Mouse (Mus musculus) neural tube, embryonic 11.5 days (tissue): ENCODE measurements around the gene Kmt5b. TPM values are rescaled to one million over a fixed set of nuclear protein-coding genes. Genes with fewer than 3 reads are reported as not detected.

Experiments
- ATAC-seq: fragments of 200-750 bp; cut with Nextera tagmentation; 2 replicates; pipeline ENCODE4 v1.8.0; 2017; ENCODE audit warnings: moderate number of reproducible peaks, mild to moderate bottlenecking, moderate TSS enrichment, moderate library complexity; ENCODE audit not compliant: insufficient read depth, low FRiP score, low TSS enrichment
- DNase-seq: peaks from one replicate; pipeline ENCODE4 v3.0.0-alpha.2; 2015; ENCODE audit warnings: low spot score
- H3K27ac ChIP-seq: fragments of 300-500 bp; sonication (generic); 2 replicates; pipeline ENCODE4 v1.5.1; 2014; ENCODE audit warnings: low read depth, mild to moderate bottlenecking, low read length
- H3K27me3 ChIP-seq: fragments of 300-500 bp; sonication (generic); 2 replicates; pipeline ENCODE4 v1.6.1; 2014; ENCODE audit warnings: mild to moderate bottlenecking, low read length, mixed read lengths; ENCODE audit not compliant: control insufficient read depth, insufficient read depth
- H3K36me3 ChIP-seq: fragments of 300-500 bp; sonication (generic); 2 replicates; pipeline ENCODE4 v1.6.1; 2014; ENCODE audit warnings: mild to moderate bottlenecking, low read length, moderate library complexity, mixed read lengths; ENCODE audit not compliant: control insufficient read depth, insufficient read depth
- H3K4me1 ChIP-seq: fragments of 300-500 bp; sonication (generic); 2 replicates; pipeline ENCODE4 v1.6.1; 2014; ENCODE audit warnings: low read length, mixed read lengths; ENCODE audit not compliant: control insufficient read depth, insufficient read depth
- H3K4me2 ChIP-seq: fragments of 300-500 bp; sonication (generic); 2 replicates; pipeline ENCODE4 v1.6.1; 2014; ENCODE audit warnings: low read depth, mild to moderate bottlenecking, moderate library complexity
- H3K4me3 ChIP-seq: fragments of 300-500 bp; sonication (generic); 2 replicates; pipeline ENCODE4 v1.5.1; 2014; ENCODE audit warnings: low read depth, low read length
- H3K9ac ChIP-seq: fragments of 300-500 bp; sonication (generic); 2 replicates; pipeline ENCODE4 v1.6.1; 2014; ENCODE audit warnings: mild to moderate bottlenecking, low read length
- H3K9me3 ChIP-seq: fragments of 300-500 bp; sonication (generic); 2 replicates; pipeline ENCODE4 v1.6.1; 2016; ENCODE audit warnings: low read length; ENCODE audit not compliant: control insufficient read depth
- WGBS: fragments of 180-500 bp; shearing (Covaris S2); extraction: QIAGEN DNeasy Blood & Tissue Kit; methylation state at CpG from one replicate; pipeline ENCODE4 v1.1.7; 2014; 5-methylcytosine and 5-hydroxymethylcytosine counted together
- polyA plus RNA-seq: library from polyadenylated mRNA; unstranded; fragments of >200 nt; fragmentation: Nextera tagmentation; extraction: Ambion mirVana; gene quantifications from 2 replicates; pipeline ENCODE4 v1.2.1, GENCODE M21; 2014

The Kmt5b gene
- polyA plus RNA-seq, 1 experiment from 2014 or later: 42.0 TPM

GRCm38 (mm10) chr19:3736001-3736400 lies 31.2 kb upstream of the Kmt5b start:
- no peak for ATAC-seq
- no peaks in the 10 kb centered on the region for H3K36me3 ChIP-seq
- WGBS: 91% methylated on average over 3 of the region's 3 CpGs
- H3K4me3 ChIP-seq: no peak overlapping the region
- no peaks in the 10 kb centered on the region for H3K4me1 ChIP-seq
- no peak overlapping the region for H3K4me2 ChIP-seq
- DNase-seq: no peak
- H3K9me3 ChIP-seq: no peaks in the 10 kb centered on the region
- H3K9ac ChIP-seq: no peak overlapping the region
- no peak overlapping the region for H3K27ac ChIP-seq
- no peaks in the 10 kb centered on the region for H3K27me3 ChIP-seq

GRCm38 (mm10) chr19:3739650-3740049 lies 27.6 kb upstream of the Kmt5b start:
- WGBS: 93% methylated on average over 7 of the region's 7 CpGs
- DNase-seq: no peak
- Histone ChIP-seq H3K4me1 (no peaks in the 10 kb centered on the region), H3K36me3 (no peaks in the 10 kb centered on the region), H3K9me3 (no peaks in the 10 kb centered on the region), H3K27me3 (no peaks in the 10 kb centered on the region), H3K27ac (no peak overlapping the region), H3K4me3 (no peak overlapping the region), H3K4me2 (no peak overlapping the region), H3K9ac (no peak overlapping the region)
- ATAC-seq: no peak

GRCm38 (mm10) chr19:3742716-3743115 lies 24.5 kb upstream of the Kmt5b start:
- ATAC-seq (no peak), DNase-seq (peak; percentile 34)
- Histone ChIP-seq H3K4me3 (no peak overlapping the region), H3K27me3 (no peaks in the 10 kb centered on the region), H3K4me1 (no peaks in the 10 kb centered on the region), H3K4me2 (no peak overlapping the region), H3K9me3 (no peaks in the 10 kb centered on the region), H3K9ac (no peak overlapping the region), H3K27ac (no peak overlapping the region), H3K36me3 (no peaks in the 10 kb centered on the region)
- WGBS: 58% methylated on average over 4 of the region's 4 CpGs

- H3K36me3 ChIP-seq: no peaks in the 10 kb centered on the region
- ATAC-seq: no peak
- H3K4me1 ChIP-seq: no peaks in the 10 kb centered on the region
- no peak overlapping the region for H3K27ac ChIP-seq
- WGBS: 89% methylated on average over 7 of the region's 7 CpGs
- H3K4me2 ChIP-seq: no peak overlapping the region
- no peak overlapping the region for H3K4me3 ChIP-seq
- H3K9me3 ChIP-seq: 0 out of 2 replicates have a peak, but pooled peaks cover under 1% of the 10 kb centered on the region
- no peak for DNase-seq
- no peak overlapping the region for H3K9ac ChIP-seq
- no peaks in the 10 kb centered on the region for H3K27me3 ChIP-seq
Observed at GRCm38 (mm10) chr19:3743362-3743761, 23.9 kb upstream of the Kmt5b start.

GRCm38 (mm10) chr19:3743851-3744512 lies 23.2 kb upstream of the Kmt5b start:
- Histone ChIP-seq H3K27ac (peak overlapping the region; percentile 56), H3K4me1 (no peaks in the 10 kb centered on the region), H3K9ac (peak overlapping the region; percentile 81), H3K27me3 (no peaks in the 10 kb centered on the region), H3K36me3 (no peaks in the 10 kb centered on the region), H3K9me3 (0 out of 2 replicates have a peak, but pooled peaks cover 3% of the 10 kb centered on the region), H3K4me2 (peak overlapping the region; percentile 77), H3K4me3 (peak overlapping the region; percentile 44)
- DNase-seq (peak; percentile 72), ATAC-seq (no peak)
- 7% methylated on average over 13 of the region's 13 CpGs for WGBS

- no peaks in the 10 kb centered on the region for H3K36me3 ChIP-seq
- no peak for DNase-seq
- no peaks in the 10 kb centered on the region for H3K27me3 ChIP-seq
- H3K9me3 ChIP-seq: 0 out of 2 replicates have a peak, but pooled peaks cover 3% of the 10 kb centered on the region
- no peak overlapping the region for H3K4me3 ChIP-seq
- H3K4me2 ChIP-seq: no peak overlapping the region
- no peak overlapping the region for H3K9ac ChIP-seq
- no peak overlapping the region for H3K27ac ChIP-seq
- no peaks in the 10 kb centered on the region for H3K4me1 ChIP-seq
- no peak for ATAC-seq
- WGBS: 59% methylated on average over 8 of the region's 8 CpGs
Observed at GRCm38 (mm10) chr19:3752621-3753239, 14.5 kb upstream of the Kmt5b start.

- H3K9me3 ChIP-seq: 0 out of 2 replicates have a peak, but pooled peaks cover 3% of the 10 kb centered on the region
- no peak overlapping the region for H3K27ac ChIP-seq
- ATAC-seq (no peak), DNase-seq (no peak)
- no peak overlapping the region for H3K4me2 ChIP-seq
- no peaks in the 10 kb centered on the region for H3K36me3 ChIP-seq
- H3K4me1 ChIP-seq: no peaks in the 10 kb centered on the region
- no peaks in the 10 kb centered on the region for H3K27me3 ChIP-seq
- H3K9ac ChIP-seq: no peak overlapping the region
- 94% methylated on average over 1 of the region's 1 CpGs for WGBS
- no peak overlapping the region for H3K4me3 ChIP-seq
Observed at GRCm38 (mm10) chr19:3753240-3753633, 14.0 kb upstream of the Kmt5b start.

GRCm38 (mm10) chr19:3753738-3754137 lies 13.5 kb upstream of the Kmt5b start:
- Histone ChIP-seq H3K4me2 (no peak overlapping the region), H3K27me3 (no peaks in the 10 kb centered on the region), H3K27ac (no peak overlapping the region), H3K4me3 (no peak overlapping the region), H3K9ac (no peak overlapping the region), H3K4me1 (no peaks in the 10 kb centered on the region), H3K36me3 (no peaks in the 10 kb centered on the region), H3K9me3 (no peaks in the 10 kb centered on the region)
- WGBS: 62% methylated on average over 8 of the region's 8 CpGs
- ATAC-seq (no peak), DNase-seq (no peak)

GRCm38 (mm10) chr19:3757861-3758260 lies 9.4 kb upstream of the Kmt5b start:
- no peaks in the 10 kb centered on the region for H3K9me3 ChIP-seq
- DNase-seq (no peak), ATAC-seq (no peak)
- no peaks in the 10 kb centered on the region for H3K36me3 ChIP-seq
- no peaks in the 10 kb centered on the region for H3K4me1 ChIP-seq
- no peak overlapping the region for H3K9ac ChIP-seq
- H3K4me3 ChIP-seq: no peak overlapping the region
- H3K27me3 ChIP-seq: no peaks in the 10 kb centered on the region
- no peak overlapping the region for H3K4me2 ChIP-seq
- H3K27ac ChIP-seq: no peak overlapping the region
- WGBS: 71% methylated on average over 1 of the region's 1 CpGs
